Mouse (Mus musculus) MEL (cell line): Measurements from ENCODE around the gene Sik3.

Source experiments
- BHLHE40 ChIP-seq: IDR thresholded peaks from 2 replicates; pipeline ENCODE4 v1.6.1; 2012; ENCODE audit warnings: low read depth, mild to moderate bottlenecking, inconsistent platforms, low read length, improper control_type of control experiment, borderline replicate concordance
- CTCF ChIP-seq, 3 experiments: IDR thresholded peaks in 2 of 3; conservative IDR thresholded peaks in 1 of 3; 2 replicates each; pipeline ENCODE4 v1.5.1; 2011 to 2012; ENCODE audit warnings: low read length in 3 of 3, low read depth in 2 of 3, mild to moderate bottlenecking in 2 of 3, improper control_type of control experiment in 1 of 3, inconsistent platforms in 1 of 3, mixed read lengths in 1 of 3, moderate library complexity in 1 of 3; ENCODE audit not compliant: control insufficient read depth in 1 of 3, insufficient read depth in 1 of 3, poor library complexity in 1 of 3, severe bottlenecking in 1 of 3
- ELF1 ChIP-seq: IDR thresholded peaks from 2 replicates; pipeline ENCODE4 v1.6.1; 2014; ENCODE audit warnings: low read depth, mild to moderate bottlenecking, inconsistent platforms, low read length, improper control_type of control experiment, moderate library complexity
- POLR2A ChIP-seq, 2 experiments: IDR thresholded peaks; 2 replicates each; pipeline ENCODE4 v1.6.1; 2011 to 2012; ENCODE audit warnings: low read length in 2 of 2, mild to moderate bottlenecking in 2 of 2, control low read depth in 1 of 2, improper control_type of control experiment in 1 of 2, low read depth in 1 of 2, moderate library complexity in 1 of 2; ENCODE audit not compliant: control insufficient read depth in 1 of 2, insufficient read depth in 1 of 2, poor library complexity in 1 of 2
- POLR2AphosphoS2 ChIP-seq: IDR thresholded peaks from 2 replicates; pipeline ENCODE4 v1.6.1; 2011; ENCODE audit warnings: low read length, improper control_type of control experiment

GRCm38 (mm10) chr9:46003729-46004128 is 8.9 kb upstream of the Sik3 start:
- no peak for TF ChIP-seq POLR2AphosphoS2
- TF ChIP-seq ELF1, result no peak
- TF ChIP-seq POLR2A (IDR thresholded peaks at IDR 0.05; ENCODE audit: control insufficient read depth in 1 of 2, insufficient read depth in 1 of 2, low read depth in 1 of 2, low read length in 2 of 2, poor library complexity in 1 of 2), result no peak
- peak; percentile 78 to 97 (median 91) for TF ChIP-seq CTCF (IDR thresholded peaks at IDR 0.05 in 2 of 3, conservative IDR thresholded peaks at IDR 0.05 in 1 of 3; ENCODE audit: control insufficient read depth in 1 of 3, insufficient read depth in 1 of 3, low read depth in 2 of 3, low read length in 3 of 3, poor library complexity in 1 of 3, severe bottlenecking in 1 of 3)
- no peak for TF ChIP-seq BHLHE40
